Mouse (Mus musculus) brain, embryonic 14.5 days (tissue): ENCODE measurements around the gene Gng2. TPM values are rescaled to one million over a fixed set of nuclear protein-coding genes. Genes with fewer than 3 reads are reported as not detected.

Experiments
- DNase-seq: peaks from one replicate; pipeline ENCODE4 v3.0.0-alpha.2; 2011; ENCODE audit warnings: low read depth
- CTCF ChIP-seq: fragments of 200-500 bp; IDR thresholded peaks from 2 replicates; pipeline ENCODE4 v1.5.1; 2012; ENCODE audit warnings: inconsistent platforms, mild to moderate bottlenecking, moderate library complexity, borderline replicate concordance; ENCODE audit not compliant: insufficient read depth, insufficient read length; ENCODE audit errors: extremely low read depth
- POLR2A ChIP-seq: fragments of 200-500 bp; IDR thresholded peaks from 2 replicates; pipeline ENCODE4 v1.6.1; 2012; ENCODE audit warnings: mild to moderate bottlenecking, inconsistent platforms, borderline replicate concordance; ENCODE audit not compliant: poor library complexity, insufficient read depth, insufficient read length, severe bottlenecking; ENCODE audit errors: extremely low read depth
- polyA plus RNA-seq: library from polyadenylated mRNA; depleted of rRNA; stranded (reverse); fragments of >200 nt; gene quantifications from 2 replicates; pipeline ENCODE4 v1.2.3, GENCODE M21; 2012; rRNA removed

Gene Gng2
- polyA plus RNA-seq, 1 experiment, result 363 TPM

- DNase-seq, result peak; percentile 99
- peak; percentile 70; the same call in 1 of the 2 replicates for TF ChIP-seq POLR2A
- no peak for TF ChIP-seq CTCF
These were observed 153.9 kb downstream of the Gng2 start, which contains the start of gene Rtraf for GRCm38 (mm10) chr14:19823321-19824142. Gene Rtraf, minus strand, starts transcription at chr14:19823824.

Other genes with a start within 250 kb of the Gng2 start
- 13.8 and 33.2 TPM in 2 replicates for gene Nid2, start 226.4 kb downstream of the Gng2 start, polyA plus RNA-seq
- 98.2 and 107 TPM in 2 replicates for gene Rtraf, start 153.8 kb downstream of the Gng2 start, polyA plus RNA-seq
- 8.8 and 12.8 TPM in 2 replicates for gene Saysd1, start 160.9 kb upstream of the Gng2 start, polyA plus RNA-seq
- gene Kcnk5, start 204.2 kb upstream of the Gng2 start, polyA plus RNA-seq, result 1.5 and 2.5 TPM in 2 replicates